Mouse (Mus musculus) liver, adult 2 months (tissue): ENCODE results near the gene Gm20388. TPM values are rescaled to one million over a fixed set of nuclear protein-coding genes. Genes with fewer than 3 reads are reported as not detected.

Experiments
- DNase-seq: peaks from one replicate; pipeline ENCODE4 v3.0.0-alpha.2; 2011; ENCODE audit warnings: low read depth, low spot score; ENCODE audit errors: extremely low read depth
- H3K27ac ChIP-seq: fragments of 200-500 bp; replicated peaks from 2 replicates; pipeline ENCODE4 v1.5.1; 2012; ENCODE audit warnings: low read depth, mild to moderate bottlenecking, control low read depth, inconsistent platforms, low read length; ENCODE audit not compliant: insufficient read depth
- H3K27me3 ChIP-seq: fragments of 200-500 bp; 2 replicates; pipeline ENCODE4 v1.6.1; 2012; ENCODE audit warnings: mild to moderate bottlenecking, moderate library complexity, low read length, inconsistent platforms; ENCODE audit not compliant: control insufficient read depth, insufficient read depth
- H3K36me3 ChIP-seq: fragments of 200-500 bp; 2 replicates; pipeline ENCODE4 v1.6.1; 2012; ENCODE audit warnings: low read length, inconsistent platforms; ENCODE audit not compliant: control insufficient read depth, insufficient read depth
- H3K4me1 ChIP-seq: fragments of 200-500 bp; 2 replicates; pipeline ENCODE4 v1.6.1; 2011; ENCODE audit warnings: low read length; ENCODE audit not compliant: control insufficient read depth, insufficient read depth
- H3K4me3 ChIP-seq: fragments of 200-500 bp; 2 replicates; pipeline ENCODE4 v1.5.1; 2011; ENCODE audit warnings: low read depth, mild to moderate bottlenecking, control low read depth, low read length, moderate library complexity; ENCODE audit not compliant: insufficient read depth
- H3K79me2 ChIP-seq: fragments of 200-500 bp; 2 replicates; pipeline ENCODE4 v1.6.1; 2012; ENCODE audit warnings: inconsistent platforms, mild to moderate bottlenecking, low read length, moderate library complexity; ENCODE audit not compliant: control insufficient read depth, insufficient read depth
- H3K9ac ChIP-seq: fragments of 200-500 bp; 2 replicates; pipeline ENCODE4 v1.6.1; 2012; ENCODE audit warnings: low read depth, mild to moderate bottlenecking, control low read depth, inconsistent platforms, low read length
- CTCF ChIP-seq: fragments of 200-500 bp; IDR thresholded peaks from 2 replicates; pipeline ENCODE4 v1.5.1; 2011; ENCODE audit warnings: low read depth, low read length, control low read depth
- POLR2A ChIP-seq: fragments of 200-500 bp; IDR thresholded peaks from 2 replicates; pipeline ENCODE4 v1.6.1; 2011; ENCODE audit warnings: low read length, control low read depth; ENCODE audit not compliant: insufficient read depth; ENCODE audit errors: extremely low read depth
- WGBS: fragments of 180-500 bp; shearing (Covaris S2); methylation state at CpG from one replicate; pipeline ENCODE4 v1.1.7; 2018; 5-methylcytosine and 5-hydroxymethylcytosine counted together
- polyA plus RNA-seq: library from polyadenylated mRNA; depleted of rRNA; stranded (reverse); fragments of >200 nt; gene quantifications from 2 replicates; pipeline ENCODE4 v1.2.3, GENCODE M21; 2012
- total RNA-seq: library from RNA; depleted of rRNA; stranded (reverse); fragments of >200 nt; gene quantifications from 2 replicates; pipeline ENCODE4 v1.2.3, GENCODE M21; 2014

The Gm20388 gene
- total and polyA plus RNA-seq, 2 experiments, result 6.4 to 19.9 TPM

DNA sequence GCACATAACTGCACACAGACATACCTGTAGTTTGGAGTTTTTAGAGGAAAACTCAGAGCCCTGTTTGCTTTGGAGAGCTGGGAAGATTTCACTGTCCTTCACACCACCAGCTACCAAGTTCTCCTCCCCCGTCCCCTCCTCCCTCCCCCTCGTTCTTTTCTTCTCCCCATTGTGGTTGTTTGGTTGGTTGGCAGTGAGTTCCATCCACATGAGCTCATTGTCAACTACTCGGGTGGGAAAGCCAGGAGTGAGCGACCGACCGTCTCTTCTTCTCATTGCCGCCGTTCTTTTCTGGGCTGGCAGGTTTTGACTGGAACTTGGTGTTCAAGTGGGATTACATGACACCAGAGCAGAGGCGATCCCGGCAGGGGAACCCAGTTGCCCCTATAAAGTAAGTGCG is 4421.1 kb downstream of the Gm20388 start:
- H3K9ac ChIP-seq, result no peak overlapping the region
- DNase-seq, result no peak
- 95% methylated on average over 11 of the region's 11 CpGs for WGBS
- no peak for TF ChIP-seq CTCF
- no peak for TF ChIP-seq POLR2A
- H3K36me3 ChIP-seq, result peaks cover 12% of the 10 kb centered on the region
- H3K4me3 ChIP-seq, result no peak overlapping the region
- no peaks in the 10 kb centered on the region for H3K27me3 ChIP-seq
- H3K79me2 ChIP-seq, result no peaks in the 10 kb centered on the region
- no peak overlapping the region for H3K27ac ChIP-seq
- no peaks in the 10 kb centered on the region for H3K4me1 ChIP-seq

GRCm38 (mm10) chr8:124336302-124336701 is 4425.7 kb downstream of the Gm20388 start:
- no peaks in the 10 kb centered on the region for H3K27me3 ChIP-seq
- H3K27ac ChIP-seq, result no peak overlapping the region
- no peak for DNase-seq
- TF ChIP-seq CTCF, result no peak
- no peak for TF ChIP-seq POLR2A
- H3K79me2 ChIP-seq, result no peaks in the 10 kb centered on the region
- no peaks in the 10 kb centered on the region for H3K4me1 ChIP-seq
- H3K4me3 ChIP-seq, result no peak overlapping the region
- WGBS, result 96% methylated on average over 13 of the region's 13 CpGs
- no peak overlapping the region for H3K9ac ChIP-seq
- peaks cover 10% of the 10 kb centered on the region; the same call in 1 of the 2 replicates for H3K36me3 ChIP-seq

GRCm38 (mm10) chr8:124339742-124340141 is 4429.1 kb downstream of the Gm20388 start:
- H3K27ac ChIP-seq, result no peak overlapping the region
- WGBS, result 87% methylated on average over 3 of the region's 3 CpGs
- no peaks in the 10 kb centered on the region for H3K27me3 ChIP-seq
- no peak overlapping the region for H3K9ac ChIP-seq
- TF ChIP-seq CTCF (no peak), POLR2A (no peak)
- H3K36me3 ChIP-seq, result peaks cover 3% of the 10 kb centered on the region; the same call in 1 of the 2 replicates
- no peaks in the 10 kb centered on the region for H3K79me2 ChIP-seq
- peaks cover 5% of the 10 kb centered on the region for H3K4me1 ChIP-seq
- no peak for DNase-seq
- H3K4me3 ChIP-seq, result no peak overlapping the region

- H3K27ac ChIP-seq, result no peak overlapping the region
- no peaks in the 10 kb centered on the region for H3K79me2 ChIP-seq
- H3K36me3 ChIP-seq, result no peaks in the 10 kb centered on the region; the same call in 1 of the 2 replicates
- no peak overlapping the region for H3K9ac ChIP-seq
- 91% methylated on average over 17 of the region's 17 CpGs for WGBS
- DNase-seq, result no peak
- H3K27me3 ChIP-seq, result no peaks in the 10 kb centered on the region
- H3K4me1 ChIP-seq, result peaks cover 9% of the 10 kb centered on the region
- no peak for TF ChIP-seq POLR2A
- H3K4me3 ChIP-seq, result no peak overlapping the region
These were observed 4429.9 kb downstream of the Gm20388 start for GRCm38 (mm10) chr8:124340360-124341068.

DNA sequence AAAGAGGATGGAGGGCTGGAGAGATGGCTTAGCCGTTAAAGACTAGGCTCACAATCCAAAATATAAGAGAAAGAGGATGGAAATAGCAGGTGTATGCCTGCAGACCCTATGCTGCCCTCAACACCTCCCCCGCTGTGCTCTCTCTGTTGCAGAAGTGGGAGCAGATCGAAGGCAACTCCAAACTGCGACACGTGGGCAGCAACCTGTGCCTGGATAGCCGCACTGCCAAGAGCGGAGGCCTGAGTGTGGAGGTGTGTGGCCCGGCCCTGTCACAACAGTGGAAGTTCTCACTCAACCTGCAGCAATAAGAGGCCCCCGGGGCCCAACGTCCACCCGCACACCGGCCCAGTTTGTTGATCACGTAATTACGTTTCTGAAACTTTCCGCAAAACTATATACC is 4432.5 kb downstream of the Gm20388 start:
- H3K9ac ChIP-seq, result no peak overlapping the region
- 94% methylated on average over 15 of the region's 15 CpGs for WGBS
- H3K4me1 ChIP-seq, result peaks cover 12% of the 10 kb centered on the region
- H3K36me3 ChIP-seq, result no peaks in the 10 kb centered on the region; the same call in 1 of the 2 replicates
- no peaks in the 10 kb centered on the region for H3K79me2 ChIP-seq
- H3K4me3 ChIP-seq, result no peak overlapping the region
- H3K27me3 ChIP-seq, result no peaks in the 10 kb centered on the region
- TF ChIP-seq POLR2A (no peak), CTCF (no peak)
- H3K27ac ChIP-seq, result no peak overlapping the region
- DNase-seq, result no peak

GRCm38 (mm10) chr8:124343991-124344390 is 4433.4 kb downstream of the Gm20388 start:
- DNase-seq, result peak; percentile 77
- WGBS, result 24% methylated on average over 12 of the region's 12 CpGs
- H3K36me3 ChIP-seq, result no peaks in the 10 kb centered on the region

More at GRCm38 (mm10) chr8:124343991-124344390, 4433.4 kb downstream of the Gm20388 start:
- Histone ChIP-seq H3K27me3 (no peaks in the 10 kb centered on the region), H3K79me2 (no peaks in the 10 kb centered on the region), H3K9ac (no peak overlapping the region), H3K4me3 (no peak overlapping the region), H3K27ac (peak overlapping the region; percentile 36), H3K4me1 (peaks cover 12% of the 10 kb centered on the region)
- TF ChIP-seq POLR2A (no peak), CTCF (no peak)
